Mouse (Mus musculus): ENCODE data around the gene Hesx1.
A peak's percentile ranks its signal among the peaks of the same experiment; 100 is the strongest.

GRCm38 (mm10) chr14:27022876-27023275, 28.7 kb downstream of the Hesx1 start:
- TF ChIP-seq CTCF (IDR thresholded peaks at IDR 0.05; ENCODE audit: insufficient read depth, low read length) (peak; percentile 83), POLR2A (IDR thresholded peaks at IDR 0.05; ENCODE audit: borderline replicate concordance, extremely low read depth, low read depth, low read length) (no peak)
